Mouse (Mus musculus): Measurements from ENCODE around the gene Dab2ip. TPM values are rescaled to one million over a fixed set of nuclear protein-coding genes. Genes with fewer than 3 reads are reported as not detected.

Gene Dab2ip
- polyA plus RNA-seq, 1 experiment from 2014 or later = 52.3 TPM

DNA sequence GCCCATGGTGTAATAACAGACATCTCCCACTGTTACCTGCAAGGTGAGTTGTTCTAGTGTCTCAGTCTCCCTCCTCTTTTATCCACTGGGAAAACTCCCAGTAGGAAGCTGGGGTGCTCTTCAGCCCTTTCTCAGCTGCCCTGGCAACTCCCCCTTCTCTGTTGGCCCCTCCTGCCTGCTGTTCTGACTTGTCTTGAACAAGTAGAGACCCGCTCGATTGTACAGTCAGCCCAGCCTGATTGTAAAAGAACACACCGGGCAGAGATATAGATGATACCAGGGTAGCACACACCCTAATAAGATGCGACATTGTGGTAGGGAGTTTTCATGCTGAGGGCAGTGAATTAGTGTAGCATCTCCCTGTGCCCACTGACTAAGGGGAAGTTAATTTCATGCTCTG, 111.2 kb downstream of the Dab2ip start:
- Histone ChIP-seq H3K4me2 (replicated peaks) (no peak overlapping the region), H3K27ac (no peak overlapping the region), H3K4me3 (no peak overlapping the region), H3K9ac (no peak overlapping the region), H3K4me1 (peaks cover 97% of the 10 kb centered on the region), H3K9me3 (no peaks in the 10 kb centered on the region), H3K36me3 (peaks cover 11% of the 10 kb centered on the region), H3K27me3 (no peaks in the 10 kb centered on the region)
- no peak for ATAC-seq (ENCODE audit: low FRiP score, low read depth)
- 54% methylated on average over 4 of the region's 4 CpGs for WGBS

DNA sequence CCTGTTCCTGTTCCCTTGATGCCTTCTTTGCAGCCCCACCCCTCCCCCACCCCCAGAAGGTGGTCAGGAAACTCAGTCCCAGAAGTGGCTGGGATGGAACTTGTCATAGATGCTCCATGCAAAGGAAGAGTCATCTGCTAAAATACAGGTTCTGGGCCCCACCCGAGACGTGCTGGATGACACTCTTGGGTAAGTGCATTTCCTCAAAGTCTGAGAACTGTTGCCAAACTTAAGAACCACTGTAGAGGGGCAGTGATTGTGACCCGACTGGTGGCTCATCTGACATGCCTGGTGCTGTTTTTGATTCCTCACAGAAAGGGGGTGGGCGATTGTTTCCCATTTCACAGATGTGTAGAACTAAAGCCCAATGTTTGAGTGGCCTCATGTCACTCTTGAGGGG, 111.7 kb downstream of the Dab2ip start:
- Histone ChIP-seq H3K36me3 (peaks cover 11% of the 10 kb centered on the region), H3K9ac (no peak overlapping the region), H3K4me1 (peaks cover 97% of the 10 kb centered on the region), H3K9me3 (no peaks in the 10 kb centered on the region), H3K4me3 (no peak overlapping the region), H3K27me3 (no peaks in the 10 kb centered on the region), H3K4me2 (replicated peaks) (no peak overlapping the region), H3K27ac (no peak overlapping the region)
- 72% methylated on average over 4 of the region's 4 CpGs for WGBS
- ATAC-seq (ENCODE audit: low FRiP score, low read depth) = no peak

DNA sequence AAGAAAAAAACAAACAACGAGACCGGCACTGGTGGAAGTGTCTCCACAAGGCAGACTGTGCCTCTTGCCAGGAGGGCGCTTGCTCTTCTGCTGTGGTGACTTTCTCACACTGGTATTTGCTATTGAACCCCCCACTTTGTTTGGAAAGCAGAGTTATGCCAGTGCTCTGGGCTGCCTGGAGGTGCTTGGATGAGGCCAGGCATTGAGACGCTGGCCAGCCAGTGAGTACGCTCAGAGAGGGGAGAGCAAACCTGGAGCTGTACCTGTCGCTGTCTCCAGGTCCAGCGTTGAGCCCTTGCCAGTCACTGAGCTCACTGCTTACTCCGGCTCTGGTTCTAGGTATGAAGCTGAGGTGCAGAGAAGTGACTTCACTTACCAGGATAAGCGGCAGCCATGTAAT, 112.2 kb downstream of the Dab2ip start:
- ATAC-seq (ENCODE audit: low FRiP score, low read depth) = no peak

GRCm38 (mm10) chr2:35671980-35672910, 114.2 kb downstream of the Dab2ip start:
- Histone ChIP-seq H3K9me3 (no peaks in the 10 kb centered on the region), H3K27ac (peak overlapping the region; percentile 74), H3K36me3 (peaks cover 8% of the 10 kb centered on the region), H3K4me2 (replicated peaks) (peak overlapping the region; percentile 25; the same call in 1 of the 2 replicates), H3K4me1 (peaks cover 100% of the 10 kb centered on the region), H3K27me3 (no peaks in the 10 kb centered on the region), H3K9ac (no peak overlapping the region), H3K4me3 (no peak overlapping the region)
- WGBS = 49% methylated on average over 9 of the region's 9 CpGs
- ATAC-seq (ENCODE audit: low FRiP score, low read depth) = peak; percentile 72

More for the DNA sequence above, 112.2 kb downstream of the Dab2ip start:
- Histone ChIP-seq H3K27ac (peak overlapping the region; percentile 74), H3K9ac (no peak overlapping the region), H3K36me3 (peaks cover 8% of the 10 kb centered on the region), H3K4me2 (replicated peaks) (0 out of 2 replicates have a peak overlapping the region, but pooled peaks have one; percentile 7), H3K9me3 (no peaks in the 10 kb centered on the region), H3K4me1 (peaks cover 97% of the 10 kb centered on the region), H3K4me3 (no peak overlapping the region), H3K27me3 (no peaks in the 10 kb centered on the region)
- 67% methylated on average over 9 of the region's 9 CpGs for WGBS

- ATAC-seq (ENCODE audit: low FRiP score, low read depth) = no peak
- Histone ChIP-seq H3K9ac (no peak overlapping the region), H3K27ac (no peak overlapping the region; the same call in 1 of the 2 replicates), H3K4me3 (no peak overlapping the region), H3K36me3 (peaks cover under 1% of the 10 kb centered on the region), H3K9me3 (no peaks in the 10 kb centered on the region), H3K4me1 (peaks cover 100% of the 10 kb centered on the region), H3K4me2 (replicated peaks) (no peak overlapping the region), H3K27me3 (no peaks in the 10 kb centered on the region)
- WGBS = 72% methylated on average over 3 of the region's 3 CpGs
These were observed 115.1 kb downstream of the Dab2ip start for GRCm38 (mm10) chr2:35673181-35673580.

- Histone ChIP-seq H3K4me1 (peaks cover 100% of the 10 kb centered on the region), H3K36me3 (no peaks in the 10 kb centered on the region; the same call in 1 of the 2 replicates), H3K9ac (no peak overlapping the region), H3K27me3 (no peaks in the 10 kb centered on the region), H3K9me3 (no peaks in the 10 kb centered on the region), H3K4me3 (no peak overlapping the region), H3K4me2 (replicated peaks) (no peak overlapping the region), H3K27ac (no peak overlapping the region; the same call in 1 of the 2 replicates)
- WGBS = 37% methylated on average over 3 of the region's 3 CpGs
- no peak for ATAC-seq (ENCODE audit: low FRiP score, low read depth)
These were observed 115.9 kb downstream of the Dab2ip start for GRCm38 (mm10) chr2:35673986-35674385.

DNA sequence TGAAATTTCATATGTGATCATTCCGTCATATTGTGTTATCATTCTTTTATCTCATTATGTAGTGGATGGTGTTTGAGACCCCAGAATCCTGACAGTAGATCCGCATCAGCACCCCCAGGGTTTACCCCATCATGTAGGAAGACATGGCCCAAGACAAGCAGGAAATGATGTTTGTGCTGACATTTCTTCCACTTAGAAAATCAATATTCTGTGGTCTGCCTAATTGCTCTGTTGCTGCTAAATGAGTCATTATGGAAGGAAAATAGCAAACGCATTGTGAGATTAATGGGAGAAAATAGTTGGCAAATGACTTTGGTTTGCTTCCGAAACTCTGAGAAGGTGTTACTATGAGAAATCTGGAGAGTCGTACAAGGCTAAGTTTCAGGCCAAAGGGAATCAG, 116.4 kb downstream of the Dab2ip start:
- no peaks in the 10 kb centered on the region; the same call in 1 of the 2 replicates for H3K36me3 ChIP-seq
- H3K4me3 ChIP-seq = no peak overlapping the region
- no peaks in the 10 kb centered on the region for H3K9me3 ChIP-seq
- no peak overlapping the region for H3K4me2 ChIP-seq (replicated peaks)
- no peaks in the 10 kb centered on the region for H3K27me3 ChIP-seq
- WGBS = 79% methylated on average over 5 of the region's 5 CpGs
- H3K4me1 ChIP-seq = peaks cover 100% of the 10 kb centered on the region
- 0 out of 2 replicates have a peak overlapping the region, but pooled peaks have one; percentile 4 for H3K27ac ChIP-seq
- no peak for ATAC-seq (ENCODE audit: low FRiP score, low read depth)
- H3K9ac ChIP-seq = no peak overlapping the region

GRCm38 (mm10) chr2:35676075-35676665, 118.1 kb downstream of the Dab2ip start:
- no peaks in the 10 kb centered on the region for H3K9me3 ChIP-seq
- H3K27ac ChIP-seq = peak overlapping the region; percentile 76
- H3K4me2 ChIP-seq (replicated peaks) = peak overlapping the region; percentile 38
- peaks cover 100% of the 10 kb centered on the region for H3K4me1 ChIP-seq
- H3K9ac ChIP-seq = peak overlapping the region; percentile 27; the same call in 1 of the 2 replicates
- ATAC-seq (ENCODE audit: low FRiP score, low read depth) = peak; percentile 39; the same call in 1 of the 2 replicates
- no peak overlapping the region for H3K4me3 ChIP-seq
- WGBS = 9% methylated on average over 5 of the region's 5 CpGs
- H3K36me3 ChIP-seq = no peaks in the 10 kb centered on the region
- no peaks in the 10 kb centered on the region for H3K27me3 ChIP-seq

DNA sequence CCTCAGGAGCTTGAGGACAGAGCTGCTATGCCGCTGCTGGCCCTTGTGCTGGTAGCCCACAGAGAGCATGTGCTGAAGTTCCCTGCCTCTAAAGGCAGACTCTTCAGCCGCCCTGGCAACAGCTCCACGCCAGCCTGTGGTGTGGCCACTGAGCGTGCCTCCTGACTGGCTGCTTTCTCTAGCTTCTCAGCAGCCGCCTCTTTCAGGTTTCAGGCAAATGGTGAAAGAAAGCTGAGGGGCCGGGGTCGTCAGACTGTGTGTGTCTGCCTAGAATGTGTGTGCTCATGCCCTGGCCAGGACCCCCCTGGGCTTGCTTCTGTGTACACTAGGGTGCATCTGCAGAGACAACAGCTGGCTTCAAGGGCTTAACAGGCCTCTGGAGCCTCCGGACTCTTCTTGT, 119.8 kb downstream of the Dab2ip start:
- peak overlapping the region; percentile 76 for H3K27ac ChIP-seq
- peak overlapping the region; percentile 38 for H3K4me2 ChIP-seq (replicated peaks)
- peaks cover 100% of the 10 kb centered on the region for H3K4me1 ChIP-seq
- H3K27me3 ChIP-seq = no peaks in the 10 kb centered on the region
- 9% methylated on average over 8 of the region's 8 CpGs for WGBS
- H3K9ac ChIP-seq = peak overlapping the region; percentile 50
- ATAC-seq (ENCODE audit: low FRiP score, low read depth) = 0 out of 2 replicates have a peak, but pooled peaks have one; percentile 7
- H3K4me3 ChIP-seq = no peak overlapping the region
- no peaks in the 10 kb centered on the region for H3K9me3 ChIP-seq
- no peaks in the 10 kb centered on the region for H3K36me3 ChIP-seq

GRCm38 (mm10) chr2:35678440-35678839, 120.4 kb downstream of the Dab2ip start:
- H3K27ac ChIP-seq = peak overlapping the region; percentile 76; the same call in 1 of the 2 replicates
- WGBS = 43% methylated on average over 4 of the region's 4 CpGs
- H3K36me3 ChIP-seq = no peaks in the 10 kb centered on the region
- no peaks in the 10 kb centered on the region for H3K9me3 ChIP-seq
- H3K4me1 ChIP-seq = peaks cover 100% of the 10 kb centered on the region
- no peak overlapping the region for H3K4me3 ChIP-seq
- peak overlapping the region; percentile 38; the same call in 1 of the 2 replicates for H3K4me2 ChIP-seq (replicated peaks)
- H3K9ac ChIP-seq = 0 out of 2 replicates have a peak overlapping the region, but pooled peaks have one; percentile 50
- no peak for ATAC-seq (ENCODE audit: low FRiP score, low read depth)
- H3K27me3 ChIP-seq = no peaks in the 10 kb centered on the region

GRCm38 (mm10) chr2:35679812-35680672, 122.0 kb downstream of the Dab2ip start:
- 36% methylated on average over 10 of the region's 10 CpGs for WGBS
- no peaks in the 10 kb centered on the region for H3K36me3 ChIP-seq
- H3K27ac ChIP-seq = peak overlapping the region; percentile 48; the same call in 1 of the 2 replicates
- no peak overlapping the region for H3K9ac ChIP-seq
- H3K4me1 ChIP-seq = peaks cover 100% of the 10 kb centered on the region
- no peaks in the 10 kb centered on the region for H3K9me3 ChIP-seq
- H3K4me2 ChIP-seq (replicated peaks) = no peak overlapping the region
- no peak for ATAC-seq (ENCODE audit: low FRiP score, low read depth)
- no peaks in the 10 kb centered on the region for H3K27me3 ChIP-seq
- H3K4me3 ChIP-seq = no peak overlapping the region
